Mouse (Mus musculus): ENCODE measurements around the gene Col9a2.

DNA sequence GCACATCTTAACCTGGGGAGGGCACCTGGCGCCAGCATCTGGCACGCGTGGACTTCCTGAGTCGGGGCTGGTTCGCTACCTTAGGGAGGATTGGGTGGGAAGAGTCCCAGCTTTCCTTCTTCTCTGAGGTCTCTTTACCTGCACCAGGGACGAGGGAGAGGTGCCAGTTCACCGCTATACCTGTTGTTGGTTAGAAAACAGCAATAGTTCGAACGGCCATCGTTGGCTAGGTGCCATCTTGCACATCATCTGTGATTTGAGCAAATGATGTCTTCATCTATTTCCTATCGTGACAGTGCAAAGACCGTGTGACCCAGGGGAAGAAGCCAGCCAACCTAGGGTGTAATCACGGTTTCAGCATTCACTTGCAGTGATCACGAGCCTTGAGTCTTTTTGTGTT lies 1.1 kb downstream of the Col9a2 start:
- no peak for TF ChIP-seq CTCF (IDR thresholded peaks at IDR 0.05; ENCODE audit: low read depth)
- no peak for TF ChIP-seq EP300 (IDR thresholded peaks at IDR 0.05; ENCODE audit: low read depth)
